Mouse (Mus musculus) heart, adult 2 months (tissue): Measurements from ENCODE around the gene Stxbp6. TPM values are rescaled to one million over a fixed set of nuclear protein-coding genes. Genes with fewer than 3 reads are reported as not detected.

Experiments used
- DNase-seq, 2 experiments: peaks; one replicate each; pipeline ENCODE4 v3.0.0; 2021
- H3K27ac ChIP-seq: fragments of 200-600 bp; 2 replicates; pipeline ENCODE4 v1.8.1; 2022
- H3K27me3 ChIP-seq: fragments of 200-500 bp; 2 replicates; pipeline ENCODE4 v1.6.1; 2012; ENCODE audit warnings: mild to moderate bottlenecking, low read length, inconsistent platforms, mixed read lengths; ENCODE audit not compliant: control insufficient read depth, insufficient read depth
- H3K36me3 ChIP-seq: fragments of 200-500 bp; 2 replicates; pipeline ENCODE4 v1.6.1; 2012; ENCODE audit warnings: low read length, inconsistent platforms; ENCODE audit not compliant: control insufficient read depth, insufficient read depth
- H3K4me1 ChIP-seq: fragments of 200-500 bp; 2 replicates; pipeline ENCODE4 v1.6.1; 2011; ENCODE audit warnings: low read length; ENCODE audit not compliant: control insufficient read depth, insufficient read depth
- H3K4me3 ChIP-seq: fragments of 200-600 bp; 2 replicates; pipeline ENCODE4 v1.8.1; 2022
- H3K79me2 ChIP-seq: fragments of 200-500 bp; replicated peaks from 2 replicates; pipeline ENCODE4 v1.6.1; 2012; ENCODE audit warnings: mild to moderate bottlenecking, inconsistent platforms, low read length, moderate library complexity, mixed read lengths; ENCODE audit not compliant: control insufficient read depth, insufficient read depth
- H3K9ac ChIP-seq: fragments of 200-500 bp; 2 replicates; pipeline ENCODE4 v1.6.1; 2012; ENCODE audit warnings: low read depth, mild to moderate bottlenecking, control low read depth, inconsistent platforms, low read length, mixed read lengths
- CTCF ChIP-seq: fragments of 200-600 bp; IDR thresholded peaks from 2 replicates; pipeline ENCODE4 v1.8.1; 2022; ENCODE audit warnings: antibody characterized with exemption, mild to moderate bottlenecking, moderate library complexity
- EP300 ChIP-seq: fragments of 200-500 bp; IDR thresholded peaks from 2 replicates; pipeline ENCODE4 v1.6.1; 2011; ENCODE audit warnings: low read depth, low read length, control low read depth; ENCODE audit not compliant: insufficient read depth
- POLR2A ChIP-seq: fragments of 200-500 bp; IDR thresholded peaks from 2 replicates; pipeline ENCODE4 v1.6.1; 2011; ENCODE audit warnings: mild to moderate bottlenecking, low read depth, low read length, control low read depth; ENCODE audit not compliant: insufficient read depth
- WGBS: fragments of 180-500 bp; shearing (Covaris S2); methylation state at CpG from one replicate; pipeline ENCODE4 v1.1.7; 2018; 5-methylcytosine and 5-hydroxymethylcytosine counted together
- intact Hi-C: fragments of 180-260 bp; cut with DNase I; formaldehyde crosslinking; loops from one replicate; pipeline ENCODE4 v1.15.1; 2025
- polyA plus RNA-seq: library from polyadenylated mRNA; depleted of rRNA; stranded (reverse); fragments of >200 nt; gene quantifications from 2 replicates; pipeline ENCODE4 v1.2.3, GENCODE M21; 2012
- total RNA-seq, 2 experiments: library from RNA; stranded (reverse); gene quantifications; 2 replicates each; pipeline ENCODE4 v1.2.3; 2021

Stxbp6 gene
- total and polyA plus RNA-seq, 3 experiments = 5.1 to 9.2 (median 7.9) TPM

DNA sequence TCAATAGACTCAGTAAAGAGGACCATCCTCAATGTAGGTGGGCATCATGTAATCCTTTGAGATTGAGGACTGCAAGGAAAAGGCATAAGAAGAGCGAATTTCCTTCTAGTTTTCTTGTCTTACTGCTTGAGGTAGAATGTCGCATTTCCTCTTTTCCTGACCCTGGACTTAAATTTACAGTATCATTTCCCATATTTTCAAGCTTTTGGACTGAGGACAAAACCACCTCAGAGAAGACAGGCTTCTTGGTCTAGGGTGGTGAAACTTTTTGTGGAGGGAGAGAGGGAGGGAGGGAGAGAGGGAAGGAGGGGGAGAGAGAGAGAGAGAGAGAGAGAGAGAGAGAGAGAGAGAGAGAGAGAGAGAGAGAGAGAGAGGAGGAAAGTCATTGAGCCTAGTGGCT is 155.6 kb downstream of the Stxbp6 start:
- Histone ChIP-seq H3K4me1 (no peaks in the 10 kb centered on the region; the same call in 1 of the 2 replicates), H3K9ac (no peak overlapping the region), H3K4me3 (no peak overlapping the region), H3K27ac (no peak overlapping the region), H3K36me3 (no peaks in the 10 kb centered on the region), H3K27me3 (no peaks in the 10 kb centered on the region), H3K79me2 (no peaks in the 10 kb centered on the region)
- TF ChIP-seq EP300 = no peak
- TF ChIP-seq POLR2A = no peak
- no peak for TF ChIP-seq CTCF
- DNase-seq = no peak
- intact Hi-C loops = no loop called here
- 88% methylated on average over 2 of the region's 2 CpGs for WGBS

DNA sequence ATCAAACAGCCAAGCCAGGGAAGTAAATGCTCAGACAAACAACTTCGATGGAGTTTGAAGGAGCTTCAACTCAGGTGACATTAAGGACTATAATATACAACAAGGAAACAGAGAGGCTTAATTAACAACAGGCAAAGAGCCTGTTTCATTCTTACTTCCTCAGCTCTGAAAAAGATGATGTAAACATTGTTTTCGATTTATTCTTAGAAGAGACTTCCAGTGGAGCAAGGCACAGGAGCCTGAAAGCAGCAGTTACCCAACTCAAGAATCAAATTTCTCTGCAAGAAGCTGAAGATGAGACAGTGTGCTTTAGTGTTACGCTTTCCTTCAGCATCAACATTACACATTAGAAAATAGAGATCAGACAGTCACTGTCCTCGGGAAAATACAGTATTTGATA is 160.7 kb downstream of the Stxbp6 start:
- 74% methylated on average over 4 of the region's 4 CpGs for WGBS
- TF ChIP-seq CTCF (no peak), EP300 (no peak), POLR2A (no peak)

DNA sequence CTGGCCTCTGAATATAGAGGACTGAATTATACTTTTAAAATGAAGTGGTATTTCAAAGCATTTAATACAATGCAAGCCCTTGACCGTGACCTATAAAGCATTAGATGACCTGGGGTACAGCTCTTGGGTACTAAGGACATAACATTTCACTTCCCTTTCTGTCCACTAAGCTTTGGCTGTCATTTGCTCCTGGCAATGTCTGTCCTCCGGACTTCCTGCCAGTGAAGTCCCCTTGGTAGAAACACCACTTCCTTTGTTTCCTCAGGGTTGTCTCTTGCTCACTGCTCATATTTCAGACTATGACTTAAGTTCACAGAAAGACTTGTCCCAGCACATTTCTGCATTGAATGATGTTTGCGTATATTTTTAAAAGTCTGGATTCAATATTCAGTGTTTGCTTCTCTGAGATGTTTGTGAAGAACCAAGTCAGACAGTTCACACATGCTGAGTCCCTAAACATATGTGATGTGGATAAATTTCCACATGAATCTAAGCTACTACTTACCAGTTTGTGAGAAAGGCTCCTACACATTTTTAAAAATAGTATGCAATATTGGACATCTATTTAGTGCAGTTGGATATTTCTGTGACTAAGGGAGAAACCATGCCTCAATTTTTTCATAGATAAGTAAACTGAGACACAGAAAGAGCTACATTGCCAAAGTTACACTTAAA is 166.3 kb downstream of the Stxbp6 start:
- Histone ChIP-seq H3K36me3 (peaks cover 11% of the 10 kb centered on the region), H3K4me3 (no peak overlapping the region), H3K27ac (no peak overlapping the region; the same call in 1 of the 2 replicates), H3K79me2 (no peaks in the 10 kb centered on the region), H3K4me1 (peaks cover 2% of the 10 kb centered on the region), H3K27me3 (no peaks in the 10 kb centered on the region), H3K9ac (no peak overlapping the region)
- 57% methylated on average over 3 of the region's 3 CpGs for WGBS
- TF ChIP-seq EP300 (no peak), CTCF (peak; percentile 37), POLR2A (no peak)
- peak in 1 of 2 experiments; percentile 14 for DNase-seq
- intact Hi-C loops = loop anchor here (5.0 kb wide), 1 partner anchor 51 kb away; no protein-coding TSS in a partner anchor

More for the DNA sequence above, 160.7 kb downstream of the Stxbp6 start:
- DNase-seq = no peak
- Histone ChIP-seq H3K36me3 (peaks cover 2% of the 10 kb centered on the region), H3K9ac (no peak overlapping the region), H3K27ac (no peak overlapping the region), H3K4me1 (no peaks in the 10 kb centered on the region), H3K79me2 (no peaks in the 10 kb centered on the region), H3K27me3 (no peaks in the 10 kb centered on the region), H3K4me3 (no peak overlapping the region)
- intact Hi-C loops = no loop called here

DNA sequence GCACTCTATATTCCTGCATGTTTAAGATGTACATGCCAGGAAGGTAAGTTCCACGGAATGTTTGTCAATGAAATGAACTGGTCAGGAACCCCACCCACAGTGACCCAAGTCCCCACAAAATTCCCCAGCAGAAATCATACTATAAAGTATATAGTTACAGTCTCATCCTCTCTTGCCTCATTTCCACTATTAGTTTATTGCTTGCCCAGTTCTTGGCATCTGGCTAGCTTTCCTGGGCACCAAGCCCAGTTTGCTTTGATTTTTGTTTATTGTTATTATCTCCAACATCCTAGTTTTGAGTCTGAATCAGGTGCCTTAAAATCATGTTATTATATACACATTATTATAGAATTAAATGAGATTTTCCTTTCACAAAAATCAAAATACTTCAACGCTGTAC is 168.5 kb downstream of the Stxbp6 start:
- H3K9ac ChIP-seq = no peak overlapping the region
- H3K36me3 ChIP-seq = peaks cover 9% of the 10 kb centered on the region
- TF ChIP-seq POLR2A (no peak), EP300 (no peak), CTCF (no peak)
- H3K4me1 ChIP-seq = peaks cover 2% of the 10 kb centered on the region
- DNase-seq = no peak
- no peak overlapping the region for H3K4me3 ChIP-seq
- peak overlapping the region; percentile 15 for H3K27ac ChIP-seq
- H3K79me2 ChIP-seq = no peaks in the 10 kb centered on the region
- intact Hi-C loops = loop anchor here (5.0 kb wide), 1 partner anchor 49 kb away; no protein-coding TSS in a partner anchor
- WGBS = 73% methylated on average over 2 of the region's 2 CpGs
- H3K27me3 ChIP-seq = no peaks in the 10 kb centered on the region

DNA sequence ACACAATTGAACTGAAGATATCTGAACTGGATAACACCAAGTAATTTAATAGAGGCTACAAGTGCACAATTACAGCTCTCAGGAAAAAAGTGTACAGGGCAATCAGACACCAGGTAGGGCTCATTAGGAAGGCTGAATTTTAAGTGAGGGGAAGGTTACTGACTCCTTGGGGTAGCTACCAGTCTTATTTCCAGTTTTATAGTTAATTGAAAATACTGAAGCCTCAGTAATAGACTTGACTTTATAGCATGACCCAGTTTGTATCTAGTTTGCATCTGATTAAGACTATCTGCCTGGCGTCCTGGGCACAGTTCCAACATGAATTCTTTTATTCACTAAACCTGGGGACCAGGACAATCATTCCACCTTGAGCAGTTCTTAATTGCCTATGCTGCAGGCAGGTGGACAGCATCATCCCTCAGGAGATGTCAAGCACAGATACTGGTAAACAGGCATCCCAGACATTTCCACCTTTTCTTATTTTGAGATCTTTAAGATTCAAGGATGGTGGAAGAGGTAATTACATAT is 171.2 kb downstream of the Stxbp6 start:
- Histone ChIP-seq H3K27ac (no peak overlapping the region), H3K27me3 (no peaks in the 10 kb centered on the region), H3K9ac (no peak overlapping the region), H3K4me1 (peaks cover 2% of the 10 kb centered on the region), H3K4me3 (no peak overlapping the region), H3K36me3 (peaks cover 11% of the 10 kb centered on the region), H3K79me2 (no peaks in the 10 kb centered on the region)
- WGBS = 32% methylated on average over 1 of the region's 1 CpGs
- no peak for DNase-seq
- intact Hi-C loops = no loop called here
- TF ChIP-seq CTCF = no peak
- TF ChIP-seq POLR2A = no peak
- TF ChIP-seq EP300 = no peak
